Mouse (Mus musculus): Measurements from ENCODE around the gene Tcf20. TPM values are rescaled to one million over a fixed set of nuclear protein-coding genes. Genes with fewer than 3 reads are reported as not detected.
A peak's percentile ranks its signal among the peaks of the same experiment; 100 is the strongest.

Tcf20 gene
- polyA plus RNA-seq, 1 experiment = 19.9 TPM

- DNase-seq (ENCODE audit: low read depth) = no peak
Measured at GRCm38 (mm10) chr15:82958253-82958701, 29.4 kb downstream of the Tcf20 start.

DNA sequence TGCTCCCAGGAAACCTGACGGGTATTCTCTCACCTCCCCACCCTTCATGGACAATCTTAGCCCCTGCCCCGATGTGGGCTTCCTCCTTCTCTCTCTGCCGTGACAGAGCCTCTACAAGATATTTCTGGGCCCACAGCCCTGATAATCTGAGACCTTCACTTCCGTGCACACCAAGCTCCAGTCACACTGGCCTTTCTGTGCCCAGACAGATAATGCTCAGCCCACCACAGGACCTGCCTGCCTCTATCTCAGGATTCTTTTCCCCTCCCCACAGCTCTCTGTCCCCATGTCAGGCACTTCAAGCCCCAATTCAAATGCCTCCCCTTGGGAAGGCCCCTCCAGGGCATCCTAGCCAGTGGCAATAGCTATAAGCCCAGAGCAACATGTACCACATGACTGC, 31.0 kb downstream of the Tcf20 start:
- no peak for DNase-seq (ENCODE audit: low read depth)

DNA sequence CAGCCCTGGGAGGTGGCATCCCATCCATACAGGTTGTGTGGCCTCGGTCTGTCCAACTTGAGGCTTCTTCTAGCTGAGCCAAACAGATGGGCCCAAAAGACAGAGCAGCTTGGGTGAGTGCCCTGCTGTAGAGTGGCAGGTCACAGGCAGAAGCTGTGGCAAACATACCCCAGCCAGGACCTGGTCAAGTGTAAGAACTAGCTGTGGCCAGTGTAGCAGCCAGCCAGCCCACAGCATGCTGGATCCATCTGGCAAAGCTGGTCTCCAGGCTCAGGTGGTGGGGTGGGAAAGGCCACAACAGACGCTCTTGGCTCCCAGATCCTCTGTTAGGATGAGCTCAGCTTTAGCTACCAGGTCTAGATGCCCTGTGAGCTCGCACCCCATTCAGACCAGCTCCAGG, 31.4 kb downstream of the Tcf20 start:
- DNase-seq (ENCODE audit: low read depth) = no peak

- DNase-seq (ENCODE audit: low read depth) = no peak
Measured at GRCm38 (mm10) chr15:82955286-82955685, 32.4 kb downstream of the Tcf20 start.

GRCm38 (mm10) chr15:82954034-82954433, 33.6 kb downstream of the Tcf20 start:
- no peak for DNase-seq (ENCODE audit: low read depth)

GRCm38 (mm10) chr15:82953096-82953495, 34.6 kb downstream of the Tcf20 start:
- DNase-seq (ENCODE audit: low read depth) = no peak

GRCm38 (mm10) chr15:82952292-82952705, 35.4 kb downstream of the Tcf20 start:
- no peak for DNase-seq (ENCODE audit: low read depth)

DNA sequence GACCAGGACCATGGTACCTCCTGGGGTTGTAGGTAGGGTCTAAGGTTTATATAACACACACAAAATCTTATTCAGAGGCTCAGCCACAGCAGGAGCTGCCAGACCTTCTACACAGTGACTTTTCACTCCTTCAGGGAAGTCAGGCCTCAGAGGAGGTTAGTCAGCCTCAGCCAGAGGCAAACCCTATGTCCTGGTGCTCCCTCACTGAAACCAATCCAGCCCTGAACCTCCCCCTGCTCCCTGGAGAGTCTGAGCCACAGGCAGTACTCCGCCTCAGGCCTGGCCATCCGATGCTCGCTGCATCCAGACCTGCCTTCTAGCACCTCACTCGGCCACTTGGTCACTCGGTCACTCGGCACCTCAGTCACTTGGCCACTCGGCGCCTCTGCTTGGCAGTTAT, 37.4 kb downstream of the Tcf20 start:
- DNase-seq (ENCODE audit: low read depth) = no peak

- no peak for DNase-seq (ENCODE audit: low read depth)
Measured at GRCm38 (mm10) chr15:82947431-82947830, 40.2 kb downstream of the Tcf20 start.

DNA sequence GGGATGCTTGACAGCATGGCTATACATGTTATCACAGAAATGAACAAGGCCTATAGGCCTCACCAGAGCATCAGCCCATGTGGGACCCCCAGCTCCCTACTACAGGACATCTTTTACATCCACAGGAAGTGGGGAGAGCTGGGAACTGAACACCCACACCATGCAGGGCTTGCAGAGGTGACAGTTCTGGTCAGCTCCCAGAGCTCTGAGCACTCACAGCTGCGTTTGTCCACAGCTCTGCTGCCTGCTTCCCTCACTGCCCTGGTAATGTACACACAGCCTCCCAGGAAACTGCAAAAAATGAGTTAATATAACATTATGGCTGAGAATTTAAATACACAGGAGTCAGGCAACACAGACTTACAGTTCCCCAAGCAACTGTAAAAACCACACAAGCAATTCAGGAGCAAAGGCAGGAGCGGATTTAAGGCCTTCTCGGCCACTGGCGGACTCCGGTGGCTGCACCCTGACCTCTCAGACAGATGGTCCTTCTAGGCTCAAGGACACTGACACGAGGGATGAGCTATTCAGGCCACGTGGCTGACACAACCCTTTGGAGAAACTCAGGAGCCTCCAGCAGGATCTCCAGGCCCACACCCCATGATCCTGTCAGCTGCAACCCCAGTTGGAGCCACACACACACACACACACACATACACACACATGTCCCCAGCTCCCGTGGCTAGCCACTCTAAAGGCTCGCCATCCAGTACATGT, 43.0 kb downstream of the Tcf20 start:
- no peak for DNase-seq (ENCODE audit: low read depth)

- DNase-seq (ENCODE audit: low read depth) = no peak
Measured at GRCm38 (mm10) chr15:82941733-82942132, 45.9 kb downstream of the Tcf20 start.

DNA sequence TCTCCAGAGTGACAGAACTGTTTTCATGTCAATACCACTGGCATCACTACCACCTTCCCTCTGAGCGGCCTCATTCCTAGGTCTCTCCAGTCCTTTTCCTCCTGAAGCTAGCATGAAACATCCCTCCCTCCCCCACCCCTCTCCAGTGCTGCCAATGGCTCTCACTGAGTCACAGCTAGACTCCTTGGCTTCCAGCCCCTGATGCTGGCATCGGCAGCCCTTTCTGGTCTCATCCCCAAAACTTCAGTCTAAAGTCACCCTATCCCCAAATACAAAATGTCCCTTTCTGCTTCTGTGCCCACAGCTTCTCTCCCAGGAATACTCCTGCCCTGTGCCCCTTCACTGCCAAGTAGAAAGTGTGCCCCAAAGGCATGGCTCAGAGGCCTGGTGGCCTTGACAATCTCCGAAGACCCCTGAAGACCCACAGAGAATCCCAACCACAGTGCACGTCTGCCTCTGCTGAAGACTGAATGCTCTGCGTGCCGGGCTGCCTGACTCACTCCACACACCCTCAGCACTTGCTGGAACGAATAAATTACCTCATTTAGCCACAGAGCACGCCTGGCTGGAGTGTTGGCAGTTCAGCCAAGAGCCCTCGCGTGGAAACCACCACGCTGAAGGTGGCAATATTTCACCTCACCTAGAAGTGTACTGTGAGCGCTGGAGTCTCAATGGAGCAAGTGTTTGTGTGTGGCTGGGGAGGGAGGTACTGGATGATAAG, 47.0 kb downstream of the Tcf20 start:
- no peak for DNase-seq (ENCODE audit: low read depth)

DNA sequence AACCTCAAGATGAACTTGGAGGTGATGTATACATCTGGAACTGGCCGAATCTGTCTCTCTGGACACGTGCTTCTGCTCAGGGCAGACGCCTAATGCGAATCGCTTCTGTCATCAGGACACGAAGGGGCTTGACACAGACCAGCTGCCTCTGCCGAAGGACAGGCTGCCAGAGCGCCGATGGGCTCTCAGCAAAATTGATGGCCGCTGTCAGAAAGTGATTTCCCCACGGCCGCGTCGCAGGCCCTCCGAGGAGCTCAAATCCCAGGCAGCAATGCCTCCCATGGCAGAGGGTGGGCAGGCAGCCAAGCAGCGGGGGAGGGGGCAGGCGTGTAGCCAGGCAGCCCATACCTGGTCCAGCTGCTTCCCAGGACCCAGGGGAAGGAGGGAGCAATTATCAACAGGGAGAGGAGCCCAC, 49.5 kb downstream of the Tcf20 start:
- DNase-seq (ENCODE audit: low read depth) = no peak

DNA sequence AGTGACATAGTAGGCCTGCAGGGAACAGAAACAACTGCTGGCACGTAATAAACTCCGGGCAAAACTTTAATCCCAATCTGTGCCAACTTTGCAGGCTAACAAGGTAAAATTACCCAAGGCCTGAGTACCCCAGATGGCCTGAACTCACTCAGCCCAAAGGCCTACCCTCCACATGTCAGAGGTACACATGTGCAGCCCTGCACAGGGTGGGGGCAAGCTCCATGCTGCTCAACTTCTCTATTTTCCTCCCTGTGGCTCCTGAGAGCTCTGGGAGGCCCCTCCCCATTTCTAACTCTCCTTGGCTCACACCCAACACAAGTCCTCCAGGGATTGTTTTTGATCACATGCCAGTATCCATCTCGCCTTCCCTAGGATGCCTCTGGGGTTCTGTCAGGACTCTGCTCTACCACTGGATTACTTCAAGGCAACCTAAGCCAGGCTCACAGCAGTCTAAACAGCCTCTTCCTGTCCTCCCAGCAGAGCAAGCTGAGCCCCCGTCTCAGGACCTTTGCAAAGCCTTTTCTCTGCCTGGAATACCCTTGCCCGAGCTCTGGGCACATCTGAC, 50.2 kb downstream of the Tcf20 start:
- no peak for DNase-seq (ENCODE audit: low read depth)

DNA sequence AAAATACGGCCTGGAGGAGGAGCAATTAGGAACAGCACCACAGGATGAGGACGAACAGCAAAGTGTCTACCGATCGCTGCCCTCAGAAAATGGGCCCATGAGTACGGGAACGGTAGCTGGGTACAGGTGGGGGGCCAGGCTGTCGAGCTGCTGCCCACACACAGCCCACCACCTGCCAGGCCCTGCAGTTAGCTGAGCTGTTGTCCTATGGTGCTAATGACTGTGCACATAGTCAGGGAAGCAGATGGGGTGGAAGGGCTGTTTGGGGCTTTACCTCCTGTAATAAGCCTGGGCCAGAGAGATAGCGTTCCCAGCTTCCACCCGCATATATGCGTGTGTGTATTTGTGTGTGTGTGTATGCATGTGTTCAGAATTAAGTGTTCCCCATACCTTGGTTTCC, 52.7 kb downstream of the Tcf20 start:
- no peak for DNase-seq (ENCODE audit: low read depth)

- DNase-seq (ENCODE audit: low read depth) = peak; percentile 44
Measured at GRCm38 (mm10) chr15:82932936-82933650, 54.6 kb downstream of the Tcf20 start.

DNA sequence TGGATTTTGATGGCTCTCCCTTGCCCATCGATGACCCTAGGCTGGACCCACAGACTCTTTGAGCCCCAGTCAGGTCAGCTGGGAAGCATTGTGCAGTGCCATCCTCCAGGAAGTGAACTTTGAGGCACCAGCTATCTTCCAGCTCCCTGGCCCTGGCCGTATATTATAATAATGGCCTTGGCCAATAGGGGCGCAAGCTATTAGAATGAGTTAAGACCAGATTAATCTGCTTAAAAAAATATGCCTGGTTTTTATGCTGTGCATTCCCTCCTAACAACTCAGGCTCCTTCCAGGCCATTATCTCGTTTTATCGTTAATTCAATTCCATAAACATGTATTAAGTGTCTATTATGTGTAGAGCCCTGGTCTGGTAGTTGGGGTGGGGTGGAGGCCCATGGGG, 56.2 kb downstream of the Tcf20 start:
- DNase-seq (ENCODE audit: low read depth) = no peak

GRCm38 (mm10) chr15:82929595-82929994, 58.1 kb downstream of the Tcf20 start:
- no peak for DNase-seq (ENCODE audit: low read depth)

GRCm38 (mm10) chr15:82928844-82929243, 58.8 kb downstream of the Tcf20 start:
- DNase-seq (ENCODE audit: low read depth) = no peak

- DNase-seq (ENCODE audit: low read depth) = no peak
Measured at GRCm38 (mm10) chr15:82928023-82928422, 59.6 kb downstream of the Tcf20 start.

DNA sequence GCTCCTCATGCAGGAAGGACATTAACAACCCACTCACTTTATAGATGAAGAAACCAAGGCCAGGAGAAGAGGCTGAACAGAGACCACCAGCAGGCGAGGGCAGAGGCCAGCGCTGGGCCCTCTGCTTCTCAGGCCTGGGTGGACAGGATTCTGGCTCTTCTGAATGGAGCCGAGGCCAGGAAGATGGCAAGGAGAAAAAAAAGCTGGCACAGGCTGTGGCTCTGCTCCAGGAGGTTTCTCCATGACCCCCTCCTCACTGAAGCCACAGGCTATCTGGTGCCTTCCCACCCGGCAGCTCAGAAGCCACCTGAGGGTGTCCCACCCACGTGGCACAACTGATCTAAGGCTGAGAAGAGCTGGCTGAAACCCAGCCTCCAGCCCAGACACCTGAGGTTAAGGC, 60.6 kb downstream of the Tcf20 start:
- DNase-seq (ENCODE audit: low read depth) = no peak

- DNase-seq (ENCODE audit: low read depth) = no peak
Measured at GRCm38 (mm10) chr15:82924679-82925425, 62.8 kb downstream of the Tcf20 start.

Measured in gonadal fat pad, adult 2 months (tissue).